Mouse (Mus musculus) MEL (cell line): ENCODE results near the gene Prlh. TPM values are rescaled to one million over a fixed set of nuclear protein-coding genes. Genes with fewer than 3 reads are reported as not detected.
A peak's percentile ranks its signal among the peaks of the same experiment; 100 is the strongest.

Experiments used
- DNase-seq: peaks from one replicate; pipeline ENCODE4 v3.0.0; 2011; ENCODE audit warnings: low read depth, low spot score
- H3K27ac ChIP-seq: 2 replicates; pipeline ENCODE4 v1.5.1; 2012; ENCODE audit warnings: low read depth, mild to moderate bottlenecking, control low read depth, low read length, moderate library complexity; ENCODE audit not compliant: control insufficient read depth
- H3K27me3 ChIP-seq, 2 experiments: fragments of 150-350 bp in 1 of 2; sonication (generic) in 1 of 2; 2 replicates each; pipeline ENCODE4 v1.6.1; 2012; ENCODE audit warnings: low read length in 2 of 2, mild to moderate bottlenecking in 2 of 2, improper control_type of control experiment in 1 of 2, moderate library complexity in 1 of 2; ENCODE audit not compliant: insufficient read depth in 2 of 2, control insufficient read depth in 1 of 2
- H3K36me3 ChIP-seq, 2 experiments: 2 replicates each; pipeline ENCODE4 v1.6.1; 2012 to 2014; ENCODE audit warnings: low read length in 2 of 2, improper control_type of control experiment in 1 of 2, inconsistent platforms in 1 of 2, mild to moderate bottlenecking in 1 of 2; ENCODE audit not compliant: insufficient read depth in 2 of 2, control insufficient read depth in 1 of 2
- H3K4me1 ChIP-seq, 2 experiments: fragments of 150-350 bp in 1 of 2; sonication (generic) in 1 of 2; 2 replicates each; pipeline ENCODE4 v1.6.1; 2012; ENCODE audit warnings: low read length in 2 of 2, improper control_type of control experiment in 1 of 2, mild to moderate bottlenecking in 1 of 2; ENCODE audit not compliant: insufficient read depth in 2 of 2, control insufficient read depth in 1 of 2
- H3K4me3 ChIP-seq, 2 experiments: fragments of 150-350 bp in 1 of 2; sonication (generic) in 1 of 2; 2 replicates each; pipeline ENCODE4 v1.5.1; 2012; ENCODE audit warnings: low read depth in 2 of 2, low read length in 2 of 2, mild to moderate bottlenecking in 2 of 2, moderate library complexity in 2 of 2, control low read depth in 1 of 2, improper control_type of control experiment in 1 of 2; ENCODE audit not compliant: control insufficient read depth in 1 of 2, insufficient read depth in 1 of 2
- H3K79me2 ChIP-seq: 2 replicates; pipeline ENCODE4 v1.6.1; 2012; ENCODE audit warnings: mild to moderate bottlenecking, low read length, moderate library complexity; ENCODE audit not compliant: control insufficient read depth, poor library complexity, insufficient read depth
- H3K9ac ChIP-seq: 2 replicates; pipeline ENCODE4 v1.6.1; 2012; ENCODE audit warnings: low read depth, mild to moderate bottlenecking, control low read depth, low read length, moderate library complexity; ENCODE audit not compliant: control insufficient read depth, poor library complexity, severe bottlenecking
- H3K9me3 ChIP-seq: fragments of 150-350 bp; sonication (generic); replicated peaks from 2 replicates; pipeline ENCODE4 v1.6.1; 2012; ENCODE audit warnings: mild to moderate bottlenecking, low read length, improper control_type of control experiment, moderate library complexity; ENCODE audit not compliant: insufficient read depth
- BHLHE40 ChIP-seq: IDR thresholded peaks from 2 replicates; pipeline ENCODE4 v1.6.1; 2012; ENCODE audit warnings: low read depth, mild to moderate bottlenecking, inconsistent platforms, low read length, improper control_type of control experiment, borderline replicate concordance
- CHD2 ChIP-seq: IDR thresholded peaks from 2 replicates; pipeline ENCODE4 v1.6.1; 2011; ENCODE audit warnings: low read length, improper control_type of control experiment
- CTCF ChIP-seq, 3 experiments: IDR thresholded peaks in 2 of 3; conservative IDR thresholded peaks in 1 of 3; 2 replicates each; pipeline ENCODE4 v1.5.1; 2011 to 2012; ENCODE audit warnings: low read length in 3 of 3, low read depth in 2 of 3, mild to moderate bottlenecking in 2 of 3, improper control_type of control experiment in 1 of 3, inconsistent platforms in 1 of 3, mixed read lengths in 1 of 3, moderate library complexity in 1 of 3; ENCODE audit not compliant: control insufficient read depth in 1 of 3, insufficient read depth in 1 of 3, poor library complexity in 1 of 3, severe bottlenecking in 1 of 3
- E2F4 ChIP-seq: IDR thresholded peaks from 2 replicates; pipeline ENCODE4 v1.6.1; 2011; ENCODE audit warnings: low read depth, low read length, improper control_type of control experiment, borderline replicate concordance
- ELF1 ChIP-seq: IDR thresholded peaks from 2 replicates; pipeline ENCODE4 v1.6.1; 2014; ENCODE audit warnings: low read depth, mild to moderate bottlenecking, inconsistent platforms, low read length, improper control_type of control experiment, moderate library complexity
- EP300 ChIP-seq, 2 experiments: IDR thresholded peaks; 2 replicates each; pipeline ENCODE4 v1.6.1; 2011; ENCODE audit warnings: improper control_type of control experiment in 2 of 2, low read length in 2 of 2, low read depth in 1 of 2, mild to moderate bottlenecking in 1 of 2
- ETS1 ChIP-seq: IDR thresholded peaks from 2 replicates; pipeline ENCODE4 v1.6.1; 2012; ENCODE audit warnings: low read depth, mild to moderate bottlenecking, inconsistent platforms, low read length, improper control_type of control experiment, moderate library complexity
- GABPA ChIP-seq: IDR thresholded peaks from 2 replicates; pipeline ENCODE4 v1.6.1; 2012; ENCODE audit warnings: low read depth, mild to moderate bottlenecking, inconsistent platforms, low read length, improper control_type of control experiment, moderate library complexity
- GATA1 ChIP-seq: IDR thresholded peaks from 2 replicates; pipeline ENCODE4 v1.6.1; 2011; ENCODE audit warnings: low read depth, low read length, improper control_type of control experiment
- KAT2A ChIP-seq: conservative IDR thresholded peaks from 2 replicates; pipeline ENCODE4 v1.6.1; 2012; ENCODE audit warnings: low read depth, low read length, improper control_type of control experiment, inconsistent platforms
- MAX ChIP-seq: IDR thresholded peaks from 2 replicates; pipeline ENCODE4 v1.6.1; 2011; ENCODE audit warnings: low read length, improper control_type of control experiment
- MXI1 ChIP-seq: IDR thresholded peaks from 2 replicates; pipeline ENCODE4 v1.6.1; 2011; ENCODE audit warnings: mild to moderate bottlenecking, low read depth, low read length, improper control_type of control experiment
- MYB ChIP-seq: IDR thresholded peaks from 2 replicates; pipeline ENCODE4 v1.6.1; 2011; ENCODE audit warnings: mild to moderate bottlenecking, low read depth, low read length, improper control_type of control experiment
- MYC ChIP-seq: IDR thresholded peaks from 2 replicates; pipeline ENCODE4 v1.6.1; 2011; ENCODE audit warnings: low read depth, mild to moderate bottlenecking, low read length, improper control_type of control experiment, moderate library complexity
- NELFE ChIP-seq: IDR thresholded peaks from 2 replicates; pipeline ENCODE4 v1.6.1; 2011; ENCODE audit warnings: low read depth, low read length, improper control_type of control experiment
- NRF1 ChIP-seq: IDR thresholded peaks from 2 replicates; pipeline ENCODE4 v1.6.1; 2014; ENCODE audit warnings: low read depth, mild to moderate bottlenecking, inconsistent platforms, low read length, improper control_type of control experiment, moderate library complexity; ENCODE audit not compliant: poor library complexity, insufficient read depth, severe bottlenecking
- POLR2A ChIP-seq, 2 experiments: IDR thresholded peaks; 2 replicates each; pipeline ENCODE4 v1.6.1; 2011 to 2012; ENCODE audit warnings: low read length in 2 of 2, mild to moderate bottlenecking in 2 of 2, control low read depth in 1 of 2, improper control_type of control experiment in 1 of 2, low read depth in 1 of 2, moderate library complexity in 1 of 2; ENCODE audit not compliant: control insufficient read depth in 1 of 2, insufficient read depth in 1 of 2, poor library complexity in 1 of 2
- POLR2AphosphoS5 ChIP-seq: IDR thresholded peaks from 2 replicates; pipeline ENCODE4 v1.6.1; 2012; ENCODE audit warnings: low read depth, borderline replicate concordance, mild to moderate bottlenecking, inconsistent platforms, low read length, moderate library complexity, mixed read lengths
- RAD21 ChIP-seq: IDR thresholded peaks from 2 replicates; pipeline ENCODE4 v1.6.1; 2011; ENCODE audit warnings: mild to moderate bottlenecking, low read depth, low read length, improper control_type of control experiment
- RCOR1 ChIP-seq: IDR thresholded peaks from 2 replicates; pipeline ENCODE4 v1.6.1; 2012; ENCODE audit warnings: low read depth, mild to moderate bottlenecking, inconsistent platforms, low read length, improper control_type of control experiment
- SIN3A ChIP-seq: IDR thresholded peaks from 2 replicates; pipeline ENCODE4 v1.6.1; 2012; ENCODE audit warnings: low read length, improper control_type of control experiment, inconsistent platforms
- SMC3 ChIP-seq: IDR thresholded peaks from 2 replicates; pipeline ENCODE4 v1.6.1; 2011; ENCODE audit warnings: low read depth, low read length, improper control_type of control experiment
- TAL1 ChIP-seq: IDR thresholded peaks from 2 replicates; pipeline ENCODE4 v1.6.1; 2012; ENCODE audit warnings: mild to moderate bottlenecking, inconsistent platforms, low read length, moderate library complexity, mixed read lengths
- TBP ChIP-seq: IDR thresholded peaks from 2 replicates; pipeline ENCODE4 v1.8.0; 2011; ENCODE audit warnings: low read depth, low read length, improper control_type of control experiment
- TCF12 ChIP-seq: IDR thresholded peaks from 2 replicates; pipeline ENCODE4 v1.6.1; 2014; ENCODE audit warnings: low read depth, mild to moderate bottlenecking, inconsistent platforms, low read length, improper control_type of control experiment, moderate library complexity
- UBTF ChIP-seq: IDR thresholded peaks from 2 replicates; pipeline ENCODE4 v1.6.1; 2012; ENCODE audit warnings: low read depth, mild to moderate bottlenecking, inconsistent platforms, low read length, improper control_type of control experiment, moderate library complexity, borderline replicate concordance; ENCODE audit not compliant: insufficient read depth
- USF1 ChIP-seq: IDR thresholded peaks from 2 replicates; pipeline ENCODE4 v1.6.1; 2014; ENCODE audit warnings: low read depth, mild to moderate bottlenecking, inconsistent platforms, low read length, improper control_type of control experiment, moderate library complexity
- ZC3H11A ChIP-seq: IDR thresholded peaks from 2 replicates; pipeline ENCODE4 v1.6.1; 2012; ENCODE audit warnings: low read depth, mild to moderate bottlenecking, inconsistent platforms, low read length, improper control_type of control experiment
- ZMIZ1 ChIP-seq: IDR thresholded peaks from 2 replicates; pipeline ENCODE4 v1.6.1; 2012; ENCODE audit warnings: low read depth, mild to moderate bottlenecking, inconsistent platforms, low read length, improper control_type of control experiment, moderate library complexity
- ZNF384 ChIP-seq: IDR thresholded peaks from 2 replicates; pipeline ENCODE4 v1.6.1; 2012; ENCODE audit warnings: low read depth, mild to moderate bottlenecking, inconsistent platforms, low read length, improper control_type of control experiment
- polyA plus RNA-seq, 2 experiments: library from polyadenylated mRNA; stranded (reverse) in 1 of 2; unstranded in 1 of 2; fragments of >175 nt in 1 of 2; fragments of >200 nt in 1 of 2; gene quantifications; 2 replicates each; pipeline versions ENCODE4 v1.2.1 to v1.2.4; 2012; ENCODE audit warnings: low replicate concordance in 2 of 2, low read depth in 1 of 2; ENCODE audit not compliant: insufficient read length in 2 of 2, insufficient read depth in 1 of 2, missing spikeins in 1 of 2
- total RNA-seq: library from RNA; depleted of rRNA; stranded (reverse); fragments of 300-350 nt; gene quantifications from 2 replicates; pipeline ENCODE4 v1.2.3, GENCODE M21; 2012

The Prlh gene
- total and polyA plus RNA-seq, 3 experiments: not detected

DNA sequence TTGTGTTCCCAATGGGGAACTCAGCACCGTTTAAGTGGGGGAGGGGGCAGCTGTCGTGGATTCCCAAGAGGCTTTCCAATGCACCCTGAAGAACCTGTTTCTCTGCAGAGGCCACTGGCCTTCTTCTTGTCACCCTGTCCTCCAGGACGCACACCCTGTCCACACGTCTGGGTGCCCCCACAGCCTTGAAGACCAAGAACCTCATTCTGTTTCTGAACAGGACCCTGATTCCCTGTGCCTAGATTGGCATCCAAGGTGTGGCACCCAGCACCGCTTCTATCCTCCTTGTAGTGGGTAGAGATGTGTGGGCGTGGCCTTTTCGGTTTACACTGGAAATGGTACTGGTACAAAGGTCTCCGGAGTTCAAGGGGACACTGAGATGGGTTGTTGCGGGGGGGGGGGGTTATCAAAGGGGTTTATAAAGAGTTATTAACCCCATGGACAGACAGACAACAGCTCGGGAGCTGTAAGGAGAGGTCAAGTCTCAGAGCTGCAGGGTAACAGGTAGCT is 17.0 kb downstream of the Prlh start:
- no peak overlapping the region for H3K4me3 ChIP-seq
- TF ChIP-seq NRF1 (no peak), GATA1 (no peak), ZNF384 (no peak), POLR2A (IDR thresholded peaks at IDR 0.05; ENCODE audit: control insufficient read depth in 1 of 2, insufficient read depth in 1 of 2, low read depth in 1 of 2, low read length in 2 of 2, poor library complexity in 1 of 2) (no peak)
- TF ChIP-seq, all 39 proteins: peak for 0
- DNase-seq: no peak

GRCm38 (mm10) chr1:90972911-90973573 is 20.1 kb downstream of the Prlh start:
- no peaks in the 10 kb centered on the region for H3K27me3 ChIP-seq
- no peaks in the 10 kb centered on the region for H3K9me3 ChIP-seq
- peak; percentile 76 for DNase-seq
- H3K4me1 ChIP-seq: peaks cover 0 to 4% of the 10 kb centered on the region in 2 experiments; a peak in 2 of 4 replicates
- H3K4me3 ChIP-seq: no peak overlapping the region
- H3K9ac ChIP-seq: no peak overlapping the region
- no peaks in the 10 kb centered on the region for H3K36me3 ChIP-seq
- no peak overlapping the region for H3K27ac ChIP-seq
- TF ChIP-seq TAL1 (no peak), CHD2 (no peak), SIN3A (no peak), NRF1 (0 out of 2 replicates have a peak, but pooled peaks have one; percentile 29), ZMIZ1 (no peak), GABPA (no peak), E2F4 (no peak), RCOR1 (no peak), UBTF (no peak), MYC (peak; percentile 78), POLR2AphosphoS5 (no peak), USF1 (no peak), ETS1 (no peak), MAX (peak; percentile 52; the same call in 1 of the 2 replicates), MXI1 (peak; percentile 40; the same call in 1 of the 2 replicates), ELF1 (no peak), SMC3 (peak; percentile 98), RAD21 (no peak; the same call in none of the 2 replicates), GATA1 (no peak; the same call in 1 of the 2 replicates), TBP (no peak), CTCF (IDR thresholded peaks at IDR 0.05 in 2 of 3, conservative IDR thresholded peaks at IDR 0.05 in 1 of 3; ENCODE audit: control insufficient read depth in 1 of 3, insufficient read depth in 1 of 3, low read depth in 2 of 3, low read length in 3 of 3, poor library complexity in 1 of 3, severe bottlenecking in 1 of 3) (peak; percentile 98 to 99 (median 98)), TCF12 (no peak), KAT2A (no peak), EP300 (IDR thresholded peaks at IDR 0.05; ENCODE audit: low read depth in 1 of 2, low read length in 2 of 2) (no peak), MYB (no peak), ZC3H11A (peak; percentile 95), BHLHE40 (no peak; the same call in 1 of the 2 replicates), NELFE (no peak)
- no peaks in the 10 kb centered on the region for H3K79me2 ChIP-seq

More for the DNA sequence above, 17.0 kb downstream of the Prlh start:
- Histone ChIP-seq H3K79me2 (no peaks in the 10 kb centered on the region), H3K27me3 (no peaks in the 10 kb centered on the region; a peak in 1 of 4 replicates), H3K27ac (no peak overlapping the region), H3K9me3 (no peaks in the 10 kb centered on the region), H3K9ac (no peak overlapping the region), H3K4me1 (peaks cover 0 to 4% of the 10 kb centered on the region in 2 experiments; a peak in 2 of 4 replicates), H3K36me3 (no peaks in the 10 kb centered on the region)
